Mouse (Mus musculus) adrenal gland, adult 18-20 months (tissue): ENCODE results near the gene Tex2. TPM values are rescaled to one million over a fixed set of nuclear protein-coding genes. Genes with fewer than 3 reads are reported as not detected.

Source experiments
- DNase-seq, 2 experiments: peaks; one replicate each; pipeline ENCODE4 v3.0.0; 2021 to 2022; ENCODE audit warnings: low spot score in 2 of 2
- total RNA-seq, 2 experiments: library from RNA; stranded (reverse); gene quantifications; 1 replicate in 1 of 2; 2 replicates in 1 of 2; pipeline ENCODE4 v1.2.3; 2021

Tex2 gene
- total RNA-seq, 2 experiments from 2014 or later = 52.1 to 54.2 TPM

- DNase-seq = no peak
Observed at GRCm38 (mm10) chr11:106550398-106550797, 62.8 kb downstream of the Tex2 start.

GRCm38 (mm10) chr11:106546081-106546480 is 67.1 kb downstream of the Tex2 start:
- no peak for DNase-seq

GRCm38 (mm10) chr11:106544916-106545315 is 68.3 kb downstream of the Tex2 start:
- no peak for DNase-seq

GRCm38 (mm10) chr11:106544133-106544532 is 69.1 kb downstream of the Tex2 start:
- DNase-seq = no peak

GRCm38 (mm10) chr11:106543006-106543405 is 70.2 kb downstream of the Tex2 start:
- no peak for DNase-seq

GRCm38 (mm10) chr11:106542385-106542784 is 70.8 kb downstream of the Tex2 start:
- no peak for DNase-seq

- DNase-seq = no peak
Observed at GRCm38 (mm10) chr11:106540506-106541268, 72.5 kb downstream of the Tex2 start.

GRCm38 (mm10) chr11:106536253-106536912 is 76.8 kb downstream of the Tex2 start:
- no peak for DNase-seq

GRCm38 (mm10) chr11:106535660-106536252 is 77.5 kb downstream of the Tex2 start:
- DNase-seq = no peak

- no peak for DNase-seq
Observed at GRCm38 (mm10) chr11:106532248-106532790, 80.9 kb downstream of the Tex2 start.

- no peak for DNase-seq
Observed at GRCm38 (mm10) chr11:106529786-106530185, 83.4 kb downstream of the Tex2 start.

- no peak for DNase-seq
Observed at GRCm38 (mm10) chr11:106529113-106529512, 84.1 kb downstream of the Tex2 start.

- DNase-seq = no peak
Observed at GRCm38 (mm10) chr11:106527926-106528325, 85.3 kb downstream of the Tex2 start.

- DNase-seq = no peak
Observed at GRCm38 (mm10) chr11:106527147-106527821, 85.9 kb downstream of the Tex2 start.

- no peak for DNase-seq
Observed at GRCm38 (mm10) chr11:106522538-106522937, 90.7 kb downstream of the Tex2 start.

- no peak for DNase-seq
Observed at GRCm38 (mm10) chr11:106521612-106522011, 91.6 kb downstream of the Tex2 start.

GRCm38 (mm10) chr11:106520404-106520803 is 92.8 kb downstream of the Tex2 start:
- no peak for DNase-seq

- no peak for DNase-seq
Observed at GRCm38 (mm10) chr11:106519519-106519918, 93.7 kb downstream of the Tex2 start.

- no peak for DNase-seq
Observed at GRCm38 (mm10) chr11:106518391-106518790, 94.8 kb downstream of the Tex2 start.

GRCm38 (mm10) chr11:106515079-106515745 is 98.0 kb downstream of the Tex2 start:
- DNase-seq = no peak

GRCm38 (mm10) chr11:106514446-106514845 is 98.8 kb downstream of the Tex2 start:
- DNase-seq = no peak
